Mouse (Mus musculus): Measurements from ENCODE around the gene Neu2. TPM values are rescaled to one million over a fixed set of nuclear protein-coding genes. Genes with fewer than 3 reads are reported as not detected.

Gene Neu2
- polyA plus RNA-seq, 1 experiment: 0.29 TPM

DNA sequence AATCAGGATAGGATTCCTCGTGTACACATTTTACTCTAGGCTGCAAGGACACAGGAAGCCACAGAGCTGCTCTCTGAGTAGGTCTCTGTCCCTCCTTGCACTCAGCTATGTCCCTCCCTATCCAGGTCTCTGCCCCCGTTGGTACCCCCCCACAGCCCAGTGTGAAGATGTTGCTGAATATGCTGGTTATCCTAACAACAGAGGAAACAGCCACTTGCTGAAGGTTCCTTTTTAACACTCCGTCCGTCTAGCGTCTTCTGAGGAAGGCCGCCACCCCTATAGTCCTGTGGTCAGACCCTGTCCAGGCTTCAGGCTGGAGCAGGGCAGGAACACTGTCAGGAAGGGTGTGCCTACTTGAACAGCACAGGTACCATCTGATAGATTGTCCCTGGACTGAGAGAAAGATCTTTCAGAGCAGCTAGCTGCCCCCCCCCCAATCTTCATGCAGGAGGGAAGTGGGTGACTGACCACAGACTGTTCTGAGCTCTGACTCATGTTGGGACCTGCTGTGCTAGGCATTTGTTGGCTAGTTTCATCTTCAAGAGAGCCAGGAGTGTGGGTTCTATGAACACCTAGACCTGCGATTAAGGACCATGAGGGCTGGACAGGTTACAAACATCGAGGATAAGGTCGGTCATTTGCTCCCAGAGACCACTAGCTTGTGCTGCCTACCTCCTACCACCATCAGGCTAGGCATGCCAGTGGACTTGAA lies 111.6 kb downstream of the Neu2 start:
- peaks cover 37% of the 10 kb centered on the region; the same call in 1 of the 2 replicates for H3K4me1 ChIP-seq (ENCODE audit: control insufficient read depth, insufficient read depth, insufficient read length)
- TF ChIP-seq CTCF (IDR thresholded peaks at IDR 0.05; ENCODE audit: extremely low read depth, insufficient read depth, insufficient read length, insufficient replicate concordance): no peak
- no peak for TF ChIP-seq POLR2A (IDR thresholded peaks at IDR 0.05; ENCODE audit: low read depth, low read length)
- DNase-seq (ENCODE audit: low read depth in 1 of 2, low spot score in 2 of 2): no peak
- peak overlapping the region; percentile 84 for H3K4me3 ChIP-seq (ENCODE audit: extremely low read depth, insufficient read depth, insufficient read length)
- peak overlapping the region; percentile 97 for H3K27ac ChIP-seq (ENCODE audit: insufficient read depth, low read length)
- 10% methylated on average over 9 of the region's 9 CpGs for WGBS
- H3K36me3 ChIP-seq (ENCODE audit: control insufficient read depth, insufficient read depth, low read length): peaks cover 4% of the 10 kb centered on the region; the same call in 1 of the 2 replicates
- no peaks in the 10 kb centered on the region for H3K27me3 ChIP-seq (ENCODE audit: control insufficient read depth, insufficient read depth, low read length)

GRCm38 (mm10) chr1:87621858-87622279 lies 112.2 kb downstream of the Neu2 start:
- TF ChIP-seq CTCF (IDR thresholded peaks at IDR 0.05; ENCODE audit: extremely low read depth, insufficient read depth, insufficient read length, insufficient replicate concordance): no peak
- TF ChIP-seq POLR2A (IDR thresholded peaks at IDR 0.05; ENCODE audit: low read depth, low read length): no peak
- DNase-seq (ENCODE audit: low read depth in 1 of 2, low spot score in 2 of 2): peak in 1 of 2 experiments; percentile 54
- H3K4me1 ChIP-seq (ENCODE audit: control insufficient read depth, insufficient read depth, insufficient read length): peaks cover 41% of the 10 kb centered on the region; the same call in 1 of the 2 replicates
- WGBS: 3% methylated on average over 3 of the region's 3 CpGs
- peaks cover 4% of the 10 kb centered on the region; the same call in 1 of the 2 replicates for H3K36me3 ChIP-seq (ENCODE audit: control insufficient read depth, insufficient read depth, low read length)
- H3K4me3 ChIP-seq (ENCODE audit: extremely low read depth, insufficient read depth, insufficient read length): peak overlapping the region; percentile 84
- H3K27me3 ChIP-seq (ENCODE audit: control insufficient read depth, insufficient read depth, low read length): no peaks in the 10 kb centered on the region
- H3K27ac ChIP-seq (ENCODE audit: insufficient read depth, low read length): peak overlapping the region; percentile 97

DNA sequence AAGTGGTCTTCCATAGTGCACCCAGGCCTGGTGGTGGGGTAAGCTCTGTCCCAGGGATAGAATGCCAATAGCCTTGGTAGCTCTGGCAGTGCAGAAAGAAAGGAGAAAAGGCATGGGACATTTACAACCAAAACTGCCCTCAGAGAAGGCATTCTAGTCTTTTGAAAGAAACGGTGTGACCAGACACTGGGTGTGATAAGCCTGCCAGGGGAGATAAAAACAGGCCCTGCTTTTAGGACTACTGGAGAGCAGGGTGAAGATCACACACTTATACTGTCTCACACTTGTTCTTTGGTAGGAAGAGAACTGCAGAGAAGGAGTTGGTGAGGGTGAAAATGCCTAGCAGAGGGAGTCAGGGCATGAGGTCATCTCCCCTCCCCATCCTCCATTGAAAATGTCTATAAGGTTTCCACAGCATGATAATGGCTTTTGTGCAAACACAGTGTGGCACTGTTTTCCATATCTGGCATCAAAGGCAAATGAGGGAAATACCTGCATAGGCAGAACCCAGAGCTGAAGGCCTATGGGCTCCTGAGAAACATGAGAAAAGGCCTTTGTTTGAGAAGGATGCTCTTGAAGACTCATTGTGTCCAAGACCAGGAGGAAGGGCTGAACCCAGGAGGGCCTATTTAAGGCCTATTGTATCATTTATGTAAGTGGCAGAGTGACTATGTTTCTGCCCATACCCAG lies 114.4 kb downstream of the Neu2 start:
- DNase-seq (ENCODE audit: low read depth in 1 of 2, low spot score in 2 of 2): no peak
- 47% methylated on average over 1 of the region's 1 CpGs for WGBS
- Histone ChIP-seq H3K27ac (ENCODE audit: insufficient read depth, low read length) (peak overlapping the region; percentile 64), H3K27me3 (ENCODE audit: control insufficient read depth, insufficient read depth, low read length) (no peaks in the 10 kb centered on the region), H3K4me1 (ENCODE audit: control insufficient read depth, insufficient read depth, insufficient read length) (peaks cover 54% of the 10 kb centered on the region; the same call in 1 of the 2 replicates), H3K36me3 (ENCODE audit: control insufficient read depth, insufficient read depth, low read length) (peaks cover 4% of the 10 kb centered on the region; the same call in 1 of the 2 replicates), H3K4me3 (ENCODE audit: extremely low read depth, insufficient read depth, insufficient read length) (no peak overlapping the region)
- no peak for TF ChIP-seq POLR2A (IDR thresholded peaks at IDR 0.05; ENCODE audit: low read depth, low read length)
- no peak for TF ChIP-seq CTCF (IDR thresholded peaks at IDR 0.05; ENCODE audit: extremely low read depth, insufficient read depth, insufficient read length, insufficient replicate concordance)

DNA sequence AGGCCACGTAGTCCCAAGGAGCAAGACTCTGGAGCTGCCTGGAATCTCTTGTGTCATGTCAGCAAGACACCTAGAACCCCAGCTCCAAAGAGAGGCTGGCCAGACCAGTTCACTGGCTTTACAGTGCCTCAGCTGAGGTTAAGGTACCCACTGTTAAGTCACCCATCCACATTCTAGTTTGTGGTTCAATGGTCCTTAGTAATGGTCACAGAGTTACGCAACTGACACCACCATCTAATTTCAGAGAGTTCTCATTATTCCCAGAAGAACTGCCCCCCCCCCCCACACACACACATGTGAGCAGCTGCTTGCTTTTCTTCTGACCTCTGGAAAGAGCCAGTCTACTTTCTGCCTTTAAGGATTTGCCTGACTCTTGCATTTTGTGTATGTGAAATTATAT lies 115.1 kb downstream of the Neu2 start:
- no peak for TF ChIP-seq POLR2A (IDR thresholded peaks at IDR 0.05; ENCODE audit: low read depth, low read length)
- TF ChIP-seq CTCF (IDR thresholded peaks at IDR 0.05; ENCODE audit: extremely low read depth, insufficient read depth, insufficient read length, insufficient replicate concordance): no peak
- peaks cover 53% of the 10 kb centered on the region; the same call in 1 of the 2 replicates for H3K4me1 ChIP-seq (ENCODE audit: control insufficient read depth, insufficient read depth, insufficient read length)
- 81% methylated on average over 2 of the region's 2 CpGs for WGBS
- H3K4me3 ChIP-seq (ENCODE audit: extremely low read depth, insufficient read depth, insufficient read length): no peak overlapping the region
- no peaks in the 10 kb centered on the region for H3K27me3 ChIP-seq (ENCODE audit: control insufficient read depth, insufficient read depth, low read length)
- peaks cover 4% of the 10 kb centered on the region; the same call in 1 of the 2 replicates for H3K36me3 ChIP-seq (ENCODE audit: control insufficient read depth, insufficient read depth, low read length)
- H3K27ac ChIP-seq (ENCODE audit: insufficient read depth, low read length): peak overlapping the region; percentile 64
- no peak for DNase-seq (ENCODE audit: low read depth in 1 of 2, low spot score in 2 of 2)

DNA sequence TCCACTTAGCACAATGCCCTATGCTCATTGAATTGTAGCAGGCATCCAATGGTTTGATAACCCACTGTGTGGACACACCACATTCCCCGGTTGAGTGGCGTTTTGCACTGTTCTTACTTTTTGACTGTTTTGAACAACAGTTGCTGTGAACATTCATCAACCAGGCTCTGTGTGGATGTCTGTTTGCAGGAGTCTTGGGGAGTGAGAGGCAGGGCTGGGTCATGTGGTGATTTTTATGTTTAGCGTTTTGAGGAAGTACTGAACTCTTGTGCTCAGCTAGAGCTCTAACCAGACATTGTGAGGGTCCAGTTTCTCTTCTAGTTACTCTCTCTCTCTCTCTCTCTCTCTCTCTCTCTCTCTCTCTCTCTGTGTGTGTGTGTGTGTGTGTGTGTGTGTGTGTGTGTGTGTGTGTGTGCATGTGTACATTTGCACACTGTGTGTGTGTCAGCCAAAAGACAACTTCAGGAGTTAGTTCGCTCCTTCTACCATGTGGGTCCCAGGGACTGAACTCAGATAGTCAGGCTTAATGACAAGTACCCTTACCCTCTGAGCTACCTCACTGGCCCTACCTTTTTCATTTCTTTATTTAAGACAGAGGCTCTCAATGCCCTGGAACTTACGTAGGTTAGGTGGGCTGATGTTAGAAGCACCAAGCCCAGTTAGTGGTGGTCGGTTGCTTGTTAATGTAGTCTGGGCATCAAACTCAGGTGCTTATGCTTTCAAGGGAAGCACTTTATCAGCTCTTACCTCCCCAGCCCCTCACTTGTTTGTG lies 115.8 kb downstream of the Neu2 start:
- TF ChIP-seq POLR2A (IDR thresholded peaks at IDR 0.05; ENCODE audit: low read depth, low read length): no peak
- no peak for TF ChIP-seq CTCF (IDR thresholded peaks at IDR 0.05; ENCODE audit: extremely low read depth, insufficient read depth, insufficient read length, insufficient replicate concordance)
- H3K27ac ChIP-seq (ENCODE audit: insufficient read depth, low read length): peak overlapping the region; percentile 80
- DNase-seq (ENCODE audit: low read depth in 1 of 2, low spot score in 2 of 2): no peak
- no peak overlapping the region for H3K4me3 ChIP-seq (ENCODE audit: extremely low read depth, insufficient read depth, insufficient read length)
- no peaks in the 10 kb centered on the region for H3K27me3 ChIP-seq (ENCODE audit: control insufficient read depth, insufficient read depth, low read length)
- WGBS: 40% methylated on average over 6 of the region's 6 CpGs
- H3K4me1 ChIP-seq (ENCODE audit: control insufficient read depth, insufficient read depth, insufficient read length): peaks cover 56% of the 10 kb centered on the region; the same call in 1 of the 2 replicates
- peaks cover 4% of the 10 kb centered on the region; the same call in 1 of the 2 replicates for H3K36me3 ChIP-seq (ENCODE audit: control insufficient read depth, insufficient read depth, low read length)

DNA sequence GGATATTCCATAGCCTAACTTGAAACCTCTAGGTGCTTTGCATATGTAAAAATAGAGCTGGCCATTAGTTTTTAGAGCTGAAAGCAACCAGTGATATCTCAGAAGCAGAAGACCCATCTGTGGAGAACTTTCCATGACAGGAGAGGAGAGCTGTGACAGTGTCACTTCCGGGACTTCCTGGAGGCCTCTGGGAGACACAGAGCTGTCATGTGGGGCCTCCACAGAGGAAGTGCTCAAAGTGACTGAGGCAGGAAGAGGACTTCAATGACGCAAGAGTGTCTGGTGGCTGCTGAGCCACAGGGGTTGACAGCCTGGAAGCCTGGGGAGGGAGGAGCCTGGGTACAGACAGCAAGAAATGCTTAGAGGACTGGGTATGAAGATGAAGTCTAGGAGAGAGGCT lies 116.7 kb downstream of the Neu2 start:
- TF ChIP-seq POLR2A (IDR thresholded peaks at IDR 0.05; ENCODE audit: low read depth, low read length): no peak
- no peak for TF ChIP-seq CTCF (IDR thresholded peaks at IDR 0.05; ENCODE audit: extremely low read depth, insufficient read depth, insufficient read length, insufficient replicate concordance)
- Histone ChIP-seq H3K4me3 (ENCODE audit: extremely low read depth, insufficient read depth, insufficient read length) (no peak overlapping the region; the same call in 1 of the 2 replicates), H3K27ac (ENCODE audit: insufficient read depth, low read length) (peak overlapping the region; percentile 90), H3K27me3 (ENCODE audit: control insufficient read depth, insufficient read depth, low read length) (no peaks in the 10 kb centered on the region), H3K36me3 (ENCODE audit: control insufficient read depth, insufficient read depth, low read length) (peaks cover 4% of the 10 kb centered on the region; the same call in 1 of the 2 replicates), H3K4me1 (ENCODE audit: control insufficient read depth, insufficient read depth, insufficient read length) (peaks cover 59% of the 10 kb centered on the region; the same call in 1 of the 2 replicates)
- WGBS: 1% methylated on average over 2 of the region's 2 CpGs
- peak; percentile 82 to 97 for DNase-seq (ENCODE audit: low read depth in 1 of 2, low spot score in 2 of 2)
